Mouse (Mus musculus): ENCODE measurements around the gene Gm11541.

Gene Gm11541

DNA sequence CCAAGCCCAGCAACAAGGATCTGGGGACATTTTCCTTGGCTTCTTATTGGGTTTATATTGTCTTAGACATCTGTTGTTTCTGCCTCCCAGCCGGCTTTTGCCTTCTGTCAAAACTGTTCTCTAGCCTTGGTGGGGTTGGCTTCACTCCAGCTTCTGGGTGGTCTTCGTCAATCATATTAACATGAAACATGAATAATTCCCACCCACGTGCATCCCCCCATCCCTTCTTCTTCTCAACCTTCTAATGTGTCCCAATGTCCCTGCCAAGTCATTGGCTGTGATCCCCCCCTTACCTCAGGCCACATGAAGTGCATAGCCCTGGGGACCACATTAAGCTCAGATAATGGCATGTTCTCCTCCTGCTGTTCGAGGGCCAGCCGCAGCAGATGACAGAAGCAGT is at the start of gene Gm11541:
TSS of gene Gm11541 (minus strand) at position 28 of the 400 bp plus-strand sequence.
- no peak for DNase-seq (ENCODE audit: extremely low spot score, low read depth, low spot score)

DNA sequence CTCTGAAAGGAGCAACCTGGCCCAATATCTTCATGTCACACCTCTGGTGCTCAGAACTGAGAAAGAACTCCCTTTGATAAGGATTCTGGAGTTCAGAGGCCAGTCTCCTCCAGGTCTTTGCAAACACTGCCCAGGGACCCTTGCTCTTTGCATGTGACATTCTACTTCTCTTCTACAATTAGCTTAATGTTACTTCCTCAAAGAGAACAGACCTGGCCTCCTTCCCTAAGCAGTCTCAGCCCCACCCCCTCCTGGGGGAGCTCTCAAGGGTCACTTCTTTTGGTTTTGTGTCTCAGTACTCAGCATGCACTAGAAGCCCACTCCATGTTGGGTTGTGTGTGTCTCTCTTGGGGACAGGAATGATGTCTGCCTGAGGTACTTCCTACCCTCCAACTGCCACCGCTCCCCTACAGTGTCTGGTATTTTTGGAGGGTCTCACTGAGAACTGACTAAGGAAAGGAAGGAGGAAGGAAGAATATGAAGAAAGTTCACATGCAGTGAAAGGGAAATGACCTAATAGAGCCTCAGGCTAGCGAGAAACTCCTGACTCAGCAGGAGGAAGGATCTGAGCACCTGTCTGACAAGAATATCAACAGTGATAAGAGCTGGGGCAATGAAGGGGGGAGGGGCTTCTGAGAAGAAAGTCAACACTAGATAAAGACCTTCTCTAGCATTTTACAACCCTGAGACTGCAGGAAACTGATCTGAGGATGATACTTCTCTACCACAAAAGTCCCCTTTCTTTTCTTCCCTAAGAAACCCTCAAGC is 48.8 kb upstream of the Gm11541 start:
- no peak for DNase-seq (ENCODE audit: extremely low spot score, low read depth, low spot score)

DNA sequence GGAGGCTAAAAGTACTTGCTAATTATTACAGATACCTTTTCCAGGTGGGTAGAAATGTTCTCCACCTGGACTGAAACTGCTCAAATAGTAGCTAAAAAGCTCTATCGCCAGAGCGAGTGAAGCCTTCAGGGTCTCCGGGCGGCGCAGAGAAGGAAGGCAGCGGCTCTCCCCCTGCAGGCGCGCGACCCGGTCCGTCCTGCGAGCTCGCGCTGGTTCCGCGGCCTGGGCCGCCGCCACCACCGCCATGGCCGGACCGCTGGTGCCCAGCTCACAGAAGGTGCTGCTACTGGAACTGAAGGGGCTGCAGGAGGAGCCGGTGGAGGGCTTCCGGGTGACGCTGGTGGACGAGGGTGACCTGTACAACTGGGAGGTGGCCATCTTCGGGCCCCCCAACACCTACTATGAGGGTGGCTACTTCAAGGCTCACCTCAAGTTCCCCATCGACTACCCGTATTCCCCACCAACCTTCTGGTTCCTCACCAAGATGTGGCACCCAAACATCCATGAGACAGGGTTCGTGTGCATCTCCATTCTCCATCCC is 37.5 kb upstream of the Gm11541 start, which contains the start of gene Cdc34b:
TSS of gene Cdc34b (plus strand) at position 51 of the 541 bp plus-strand sequence.
- DNase-seq (ENCODE audit: extremely low spot score, low read depth, low spot score) = no peak

- DNase-seq (ENCODE audit: extremely low spot score, low read depth, low spot score) = no peak
Observed at GRCm38 (mm10) chr11:94735746-94736145, 31.4 kb upstream of the Gm11541 start.

DNA sequence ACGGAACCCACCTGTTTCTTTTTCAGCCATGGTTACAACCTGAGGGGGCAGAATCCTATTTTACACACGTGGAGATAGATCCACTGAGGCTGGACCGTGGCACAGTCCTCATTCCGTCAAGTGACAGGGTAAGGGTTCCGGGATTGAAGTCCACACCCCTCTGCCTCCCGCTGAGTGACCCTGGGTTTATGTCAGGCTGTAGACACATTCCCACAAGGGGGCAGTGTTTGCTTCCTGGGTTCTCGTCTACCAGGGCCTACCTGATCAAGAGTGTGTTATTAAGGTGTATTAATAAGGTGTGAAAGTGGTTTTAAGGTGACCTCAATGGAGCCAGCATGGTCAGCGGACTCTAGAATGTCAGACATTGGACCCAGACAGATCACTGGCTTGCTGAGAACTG is 28.5 kb upstream of the Gm11541 start:
- no peak for DNase-seq (ENCODE audit: extremely low spot score, low read depth, low spot score)

- DNase-seq (ENCODE audit: extremely low spot score, low read depth, low spot score) = no peak
Observed at GRCm38 (mm10) chr11:94731229-94731628, 26.9 kb upstream of the Gm11541 start.

GRCm38 (mm10) chr11:94730261-94730660 is 26.0 kb upstream of the Gm11541 start:
- DNase-seq (ENCODE audit: extremely low spot score, low read depth, low spot score) = peak; percentile 54

DNA sequence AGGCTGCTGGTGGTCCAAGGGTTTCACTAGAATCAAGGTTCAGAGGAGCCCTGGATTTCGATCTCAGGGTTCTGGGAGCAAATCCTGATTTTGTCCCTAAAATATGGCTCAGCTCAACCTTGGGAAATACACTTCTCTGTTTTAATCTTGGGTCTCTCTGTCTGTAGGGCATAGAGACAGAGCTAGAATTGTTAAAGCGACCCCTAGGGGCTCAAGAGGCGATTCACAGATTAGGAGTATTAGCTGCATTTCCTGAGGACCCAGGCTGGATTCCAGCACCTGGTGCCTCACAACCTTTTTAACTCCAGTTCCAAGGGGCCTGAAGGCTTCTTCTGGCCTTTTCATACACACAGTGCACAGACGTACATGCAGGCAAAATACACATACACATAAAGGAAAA is 25.3 kb upstream of the Gm11541 start:
- no peak for DNase-seq (ENCODE audit: extremely low spot score, low read depth, low spot score)

DNA sequence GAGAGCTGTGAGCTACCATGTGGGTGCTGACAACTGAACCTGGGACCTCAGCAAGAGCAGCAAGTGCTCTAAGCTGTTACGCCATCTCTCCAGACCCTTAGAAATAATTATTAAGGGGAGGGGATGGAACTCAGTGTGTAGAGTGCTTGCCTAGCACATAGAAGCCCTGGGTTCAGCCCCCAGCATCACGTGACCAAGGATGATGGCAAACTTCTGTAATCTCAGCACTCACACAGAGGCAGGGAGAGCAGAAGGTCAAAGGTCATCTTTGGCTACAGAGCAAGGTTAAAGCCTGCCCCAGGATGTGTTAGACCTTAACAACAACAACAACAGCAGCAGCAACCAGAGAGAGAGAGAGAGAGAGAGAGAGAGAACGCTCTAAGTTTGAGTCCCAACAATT is 24.2 kb upstream of the Gm11541 start:
- no peak for DNase-seq (ENCODE audit: extremely low spot score, low read depth, low spot score)

DNA sequence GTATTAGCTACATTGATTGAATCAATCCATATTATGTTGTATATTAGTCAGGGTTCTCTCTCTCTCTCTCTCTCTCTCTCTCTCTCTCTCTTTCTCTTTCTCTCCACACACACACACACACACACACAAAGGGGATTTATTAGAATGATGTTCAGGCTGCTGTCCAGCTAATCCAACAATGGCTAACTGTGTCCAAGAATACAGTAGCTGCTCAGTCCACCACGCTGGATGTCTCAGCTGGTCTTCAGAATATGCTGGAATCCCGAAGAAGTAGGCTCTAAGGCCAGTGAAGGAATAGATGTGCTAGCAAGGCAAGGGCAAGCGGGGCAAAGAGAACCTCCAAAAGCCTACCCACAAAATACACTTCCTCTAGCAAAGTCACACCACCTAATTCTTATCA is 23.0 kb upstream of the Gm11541 start:
- no peak for DNase-seq (ENCODE audit: extremely low spot score, low read depth, low spot score)

DNA sequence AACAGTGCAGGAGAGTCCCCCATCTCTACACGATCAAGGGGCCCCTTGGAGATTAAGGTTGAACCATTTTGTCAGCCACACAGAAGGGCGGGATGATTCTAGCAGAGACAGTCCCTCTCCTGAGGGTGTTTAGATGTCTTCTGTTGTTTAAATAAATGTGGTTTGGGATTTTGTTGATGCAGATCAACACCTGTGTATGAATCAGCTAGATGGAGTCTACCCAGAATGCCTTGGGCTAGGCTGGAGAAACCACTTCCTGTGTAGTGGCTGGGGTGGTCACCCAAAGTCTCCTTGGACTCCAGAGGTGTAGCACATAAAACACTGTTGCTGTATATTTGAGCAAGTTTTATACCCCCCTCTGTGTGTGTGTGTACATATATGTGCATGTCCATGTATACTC is 14.9 kb upstream of the Gm11541 start:
- DNase-seq (ENCODE audit: extremely low spot score, low read depth, low spot score) = no peak

- no peak for DNase-seq (ENCODE audit: extremely low spot score, low read depth, low spot score)
Observed at GRCm38 (mm10) chr11:94718113-94718909, 14.0 kb upstream of the Gm11541 start.

GRCm38 (mm10) chr11:94717239-94717638 is 12.9 kb upstream of the Gm11541 start:
- DNase-seq (ENCODE audit: extremely low spot score, low read depth, low spot score) = no peak

GRCm38 (mm10) chr11:94716754-94717153 is 12.5 kb upstream of the Gm11541 start:
- DNase-seq (ENCODE audit: extremely low spot score, low read depth, low spot score) = no peak

GRCm38 (mm10) chr11:94715622-94716021 is 11.3 kb upstream of the Gm11541 start:
- DNase-seq (ENCODE audit: extremely low spot score, low read depth, low spot score) = no peak

DNA sequence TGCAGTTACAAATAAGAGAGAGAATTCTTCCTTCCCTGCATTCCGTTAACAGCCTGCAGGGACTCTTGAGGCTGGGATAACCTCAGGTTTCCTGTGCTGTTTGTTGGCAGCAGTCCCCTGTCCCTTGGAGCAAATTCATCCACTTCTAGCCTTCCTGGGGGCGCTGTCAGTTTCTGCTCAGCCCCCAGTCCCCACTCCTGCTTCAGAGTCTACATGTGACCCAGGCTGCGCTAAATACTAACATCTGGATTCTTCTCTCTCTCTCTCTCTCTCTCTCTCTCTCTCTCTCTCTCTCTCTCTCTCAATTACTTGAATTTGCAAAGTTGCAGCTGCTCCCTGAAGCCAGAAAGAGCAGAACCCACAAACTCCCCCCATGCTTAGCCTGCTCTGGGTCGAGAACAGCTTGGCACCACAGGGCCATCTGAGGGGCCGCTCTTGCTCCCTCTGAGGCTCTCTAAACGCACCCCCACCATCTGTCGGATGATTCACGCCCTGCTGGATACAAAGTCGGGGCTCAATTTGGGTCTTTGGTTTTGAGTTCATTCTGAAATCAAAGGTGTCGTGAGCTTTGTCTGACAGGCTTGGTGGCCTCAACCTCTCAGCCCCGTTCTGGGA is 9.1 kb upstream of the Gm11541 start:
- DNase-seq (ENCODE audit: extremely low spot score, low read depth, low spot score) = no peak

DNA sequence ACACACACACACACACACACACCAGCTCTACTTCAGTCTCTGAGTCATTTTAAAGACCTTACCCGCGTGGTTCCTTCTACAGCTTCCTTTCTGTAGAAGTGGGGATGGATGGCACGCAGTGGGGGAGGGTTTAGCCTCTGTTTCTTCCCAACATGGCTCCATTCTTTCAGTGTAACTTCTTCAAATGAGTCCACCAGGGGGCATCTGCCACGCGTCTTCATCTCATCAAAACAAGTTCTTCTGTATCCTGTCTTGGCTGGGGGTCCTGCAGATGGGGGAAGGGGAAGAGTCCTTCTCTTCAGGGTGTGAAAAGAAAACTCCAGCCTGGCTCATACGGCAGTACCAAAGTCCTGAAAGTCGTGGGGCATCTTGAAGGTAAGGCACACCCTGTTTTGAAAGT is 279 bp downstream of the Gm11541 start:
- DNase-seq (ENCODE audit: extremely low spot score, low read depth, low spot score) = no peak

GRCm38 (mm10) chr11:94702216-94702610 is 2.1 kb downstream of the Gm11541 start:
- DNase-seq (ENCODE audit: extremely low spot score, low read depth, low spot score) = no peak

GRCm38 (mm10) chr11:94701401-94702215 is 2.7 kb downstream of the Gm11541 start:
- DNase-seq (ENCODE audit: extremely low spot score, low read depth, low spot score) = no peak

GRCm38 (mm10) chr11:94699399-94699798 is 4.9 kb downstream of the Gm11541 start:
- DNase-seq (ENCODE audit: extremely low spot score, low read depth, low spot score) = no peak

Data from hindlimb bud, embryonic 11.5 days (tissue).